ENCODE assay signal across 11 mouse cellular contexts in the genomic region with DNA sequence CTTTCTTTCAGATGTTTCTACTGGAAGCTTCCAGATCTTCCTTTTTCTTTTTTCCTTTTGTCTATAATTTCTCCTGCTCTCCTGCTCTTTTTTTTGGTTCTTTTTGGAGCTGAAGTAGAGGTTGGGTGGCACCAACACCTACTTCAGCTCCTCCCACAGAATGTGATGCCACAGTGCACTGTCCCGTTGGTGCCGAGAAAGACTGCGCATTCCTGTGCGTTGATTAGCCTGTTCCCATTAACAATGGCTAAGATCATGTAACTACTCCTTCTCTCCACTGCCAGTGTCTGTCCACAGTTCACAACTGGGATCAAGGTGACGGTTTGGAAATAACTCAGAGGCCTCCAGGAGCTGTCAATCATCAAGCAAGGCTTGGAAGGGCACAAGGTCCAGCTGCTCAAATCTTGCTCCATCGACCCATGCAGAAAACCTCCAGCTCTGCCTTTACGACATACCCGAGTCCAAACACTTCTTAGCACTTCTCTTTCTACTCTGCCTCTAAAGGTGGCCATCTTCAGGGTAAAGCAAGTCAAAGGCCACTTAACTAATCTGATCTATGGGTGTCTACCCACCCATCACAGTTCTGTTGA.
DNase-seq lines count a peak whose midpoint lies in the region; ATAC-seq lines count a peak whose summit lies in the region.
"Had no signal": no experiment of that assay in that cellular context is flagged by ENCODE, and none has a peak within 500 bp of the region (broad histone marks: within the 10 kb centered on the region; RNA-seq: fewer than 3 reads in every experiment).

No protein-coding gene starts in this region.

- DNase-seq in heart, adult 9 months (ENCODE audit: low spot score in 2 of 2): no peak
- peak; percentile 79 for DNase-seq in ES-CJ7 (ENCODE audit: low read depth, low spot score)
- DNase-seq in embryonic facial prominence, embryonic 10.5 days (ENCODE audit: low spot score): no peak
- DNase-seq in kidney, postnatal 25 days: peak; percentile 62 to 88
- no peak for DNase-seq in embryo, embryonic 10.5 days (ENCODE audit: low spot score)
- no peak for DNase-seq in right cerebral cortex, postnatal 36 days (ENCODE audit: low spot score in 2 of 2)
- DNase-seq: thymus, adult 18-20 months had no signal

- H3K36me3 ChIP-seq in heart, embryonic 13.5 days: peaks cover 37% of the 10 kb centered on the region
- H3K36me3 ChIP-seq in embryonic facial prominence, embryonic 10.5 days (replicated peaks): peaks cover 21% of the 10 kb centered on the region
- H3K36me3 ChIP-seq: embryonic facial prominence, embryonic 15.5 days; G1E had no signal

- WGBS in heart, embryonic 13.5 days: 42% methylated on average over 8 of the region's 8 CpGs
- 56% methylated on average over 8 of the region's 8 CpGs for WGBS in embryonic facial prominence, embryonic 10.5 days

- no peak overlapping the region for H3K4me3 ChIP-seq in heart, embryonic 13.5 days
- H3K4me3 ChIP-seq in embryonic facial prominence, embryonic 10.5 days: no peak overlapping the region
- H3K4me3 ChIP-seq: embryonic facial prominence, embryonic 15.5 days; left cerebral cortex, adult 2 months had no signal

- peak overlapping the region; percentile 63 for H3K27ac ChIP-seq in heart, embryonic 13.5 days (replicated peaks)
- peak overlapping the region; percentile 3 for H3K27ac ChIP-seq in embryonic facial prominence, embryonic 10.5 days (replicated peaks)
- H3K27ac ChIP-seq: left cerebral cortex, adult 2 months had no signal

- ATAC-seq in heart, embryonic 13.5 days (ENCODE audit: extremely low read depth, insufficient number of reproducible peaks, low FRiP score, low TSS enrichment): no peak

- 0 out of 2 replicates have a peak overlapping the region, but pooled peaks have one; percentile 5 for H3K4me2 ChIP-seq in heart, embryonic 13.5 days
- H3K4me2 ChIP-seq: embryonic facial prominence, embryonic 15.5 days had no signal

- H3K9me3 ChIP-seq in heart, embryonic 13.5 days: no peaks in the 10 kb centered on the region
- H3K9me3 ChIP-seq in embryonic facial prominence, embryonic 10.5 days: no peaks in the 10 kb centered on the region
- H3K9me3 ChIP-seq: embryonic facial prominence, embryonic 15.5 days had no signal

- no peaks in the 10 kb centered on the region for H3K27me3 ChIP-seq in heart, embryonic 13.5 days (replicated peaks)
- peaks cover 27% of the 10 kb centered on the region for H3K27me3 ChIP-seq in embryonic facial prominence, embryonic 10.5 days (replicated peaks; ENCODE audit: low read depth, poor library complexity, severe bottlenecking)
- H3K27me3 ChIP-seq: embryonic facial prominence, embryonic 15.5 days had no signal

- peak overlapping the region; percentile 33; the same call in 1 of the 2 replicates for H3K9ac ChIP-seq in heart, embryonic 13.5 days
- H3K9ac ChIP-seq: embryonic facial prominence, embryonic 15.5 days had no signal

- H3K4me1 ChIP-seq in heart, embryonic 13.5 days: peaks cover 67% of the 10 kb centered on the region
- H3K4me1 ChIP-seq in embryonic facial prominence, embryonic 10.5 days: peaks cover 69% of the 10 kb centered on the region

Comparison
In these comparisons a context has a peak if more than half of its experiments do, and no peak if none do; other contexts are left out.
1. DNase-seq: peak in ES-CJ7 (single experiment) and kidney, postnatal 25 days (2 of 2); none in heart, adult 9 months (0 of 2), embryonic facial prominence, embryonic 10.5 days (single experiment), embryo, embryonic 10.5 days (single experiment) and right cerebral cortex, postnatal 36 days (0 of 2).